Mouse (Mus musculus) heart, embryonic 11.5 days (tissue): ENCODE data around the gene Anp32e. TPM values are rescaled to one million over a fixed set of nuclear protein-coding genes. Genes with fewer than 3 reads are reported as not detected.

Experiments
- ATAC-seq: fragments of 200-750 bp; cut with Nextera tagmentation; replicated peaks from 2 replicates; pipeline ENCODE4 v1.8.0; 2017; ENCODE audit warnings: moderate library complexity; ENCODE audit not compliant: insufficient number of reproducible peaks, low FRiP score, low TSS enrichment
- H3K27ac ChIP-seq: fragments of 300-500 bp; sonication (generic); 2 replicates; pipeline ENCODE4 v1.5.1; 2014; ENCODE audit warnings: mild to moderate bottlenecking, low read depth, low read length
- H3K27me3 ChIP-seq: fragments of 300-500 bp; sonication (generic); 2 replicates; pipeline ENCODE4 v1.6.1; 2014; ENCODE audit warnings: mild to moderate bottlenecking, low read length, mixed read lengths; ENCODE audit not compliant: control insufficient read depth, insufficient read depth
- H3K36me3 ChIP-seq: fragments of 300-500 bp; sonication (generic); 2 replicates; pipeline ENCODE4 v1.6.1; 2014; ENCODE audit warnings: mild to moderate bottlenecking, low read length, moderate library complexity, mixed read lengths; ENCODE audit not compliant: control insufficient read depth, insufficient read depth
- H3K4me1 ChIP-seq: fragments of 300-500 bp; sonication (generic); 2 replicates; pipeline ENCODE4 v1.6.1; 2014; ENCODE audit warnings: low read length; ENCODE audit not compliant: control insufficient read depth, insufficient read depth
- H3K4me2 ChIP-seq: fragments of 300-500 bp; sonication (generic); 2 replicates; pipeline ENCODE4 v1.6.1; 2014; ENCODE audit warnings: mild to moderate bottlenecking, moderate library complexity
- H3K4me3 ChIP-seq: fragments of 300-500 bp; sonication (generic); 2 replicates; pipeline ENCODE4 v1.5.1; 2014; ENCODE audit warnings: low read depth, low read length
- H3K9ac ChIP-seq: fragments of 300-500 bp; sonication (generic); 2 replicates; pipeline ENCODE4 v1.6.1; 2014; ENCODE audit warnings: mild to moderate bottlenecking, low read depth, low read length, moderate library complexity
- H3K9me3 ChIP-seq: fragments of 300-500 bp; sonication (generic); replicated peaks from 2 replicates; pipeline ENCODE4 v1.6.1; 2016; ENCODE audit warnings: low read length; ENCODE audit not compliant: control insufficient read depth
- WGBS: fragments of 180-500 bp; shearing (Covaris S2); extraction: QIAGEN DNeasy Blood & Tissue Kit; methylation state at CpG from one replicate; pipeline ENCODE4 v1.1.7; 2014; ENCODE audit not compliant: insufficient replicate concordance; 5-methylcytosine and 5-hydroxymethylcytosine counted together
- polyA plus RNA-seq: library from polyadenylated mRNA; unstranded; fragments of >200 nt; fragmentation: Nextera tagmentation; extraction: Ambion mirVana; gene quantifications from 2 replicates; pipeline ENCODE4 v1.2.1, GENCODE M21; 2014

Gene Anp32e
- polyA plus RNA-seq, 1 experiment from 2014 or later = 71.0 TPM

- Histone ChIP-seq H3K27ac (0 out of 2 replicates have a peak overlapping the region, but pooled peaks have one; percentile 41), H3K9me3 (no peaks in the 10 kb centered on the region), H3K36me3 (no peaks in the 10 kb centered on the region), H3K4me1 (peaks cover 35% of the 10 kb centered on the region), H3K9ac (peak overlapping the region; percentile 39), H3K4me2 (peak overlapping the region; percentile 90), H3K4me3 (0 out of 2 replicates have a peak overlapping the region, but pooled peaks have one; percentile 2), H3K27me3 (no peaks in the 10 kb centered on the region)
- no peak for ATAC-seq
These were observed 26.7 kb upstream of the Anp32e start for GRCm38 (mm10) chr3:95902373-95902625.

GRCm38 (mm10) chr3:95902643-95903042 lies 26.4 kb upstream of the Anp32e start:
- Histone ChIP-seq H3K4me2 (peak overlapping the region; percentile 90), H3K9me3 (no peaks in the 10 kb centered on the region), H3K9ac (peak overlapping the region; percentile 39), H3K36me3 (no peaks in the 10 kb centered on the region), H3K4me1 (peaks cover 35% of the 10 kb centered on the region), H3K4me3 (no peak overlapping the region; the same call in 1 of the 2 replicates), H3K27ac (0 out of 2 replicates have a peak overlapping the region, but pooled peaks have one; percentile 41), H3K27me3 (no peaks in the 10 kb centered on the region)
- ATAC-seq = no peak
- WGBS = 37% methylated on average over 6 of the region's 6 CpGs

GRCm38 (mm10) chr3:95903753-95904502 lies 25.1 kb upstream of the Anp32e start:
- no peaks in the 10 kb centered on the region for H3K36me3 ChIP-seq
- peak overlapping the region; percentile 48 for H3K4me3 ChIP-seq
- peak overlapping the region; percentile 72 for H3K9ac ChIP-seq
- H3K27ac ChIP-seq = peak overlapping the region; percentile 69
- WGBS = 2% methylated on average over 15 of the region's 15 CpGs
- peak overlapping the region; percentile 90 for H3K4me2 ChIP-seq
- ATAC-seq = no peak
- H3K27me3 ChIP-seq = no peaks in the 10 kb centered on the region
- H3K4me1 ChIP-seq = peaks cover 35% of the 10 kb centered on the region
- H3K9me3 ChIP-seq = no peaks in the 10 kb centered on the region

DNA sequence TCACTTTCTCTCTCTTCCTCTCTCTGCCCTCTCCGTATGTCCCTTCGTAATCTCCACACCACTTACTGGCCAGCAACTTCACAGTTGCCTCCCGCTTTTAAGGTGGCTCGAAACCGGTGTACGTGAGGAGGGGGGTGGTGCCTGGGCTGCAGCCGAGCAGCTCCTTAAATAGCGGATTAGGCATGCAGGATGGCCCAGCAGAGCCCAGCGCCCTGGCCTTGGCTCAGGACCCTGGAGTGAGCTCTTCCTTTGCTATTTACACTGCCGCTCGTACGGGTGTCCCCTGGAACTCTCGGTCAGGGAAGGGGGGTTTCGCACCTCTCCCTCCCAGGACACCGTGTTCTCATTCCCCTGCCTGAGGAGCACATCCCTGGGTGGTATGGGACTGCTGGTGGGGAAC lies 24.5 kb upstream of the Anp32e start, which contains the start of gene Car14:
Gene Car14, minus strand, starts transcription at position 124 of the 400 bp plus-strand sequence.
- H3K4me2 ChIP-seq = peak within 1 kb of the TSS; percentile 90
- peak; percentile 44; the same call in 1 of the 2 replicates for ATAC-seq
- no peaks in the 10 kb centered on the region for H3K9me3 ChIP-seq
- peak within 1 kb of the TSS; percentile 69 for H3K27ac ChIP-seq
- peak within 1 kb of the TSS; percentile 72 for H3K9ac ChIP-seq
- H3K4me1 ChIP-seq = peaks cover 35% of the 10 kb centered on the region
- H3K27me3 ChIP-seq = no peaks in the 10 kb centered on the region
- 2% methylated on average over 15 of the region's 15 CpGs for WGBS
- no peaks in the 10 kb centered on the region for H3K36me3 ChIP-seq
- H3K4me3 ChIP-seq = peak within 1 kb of the TSS; percentile 48

DNA sequence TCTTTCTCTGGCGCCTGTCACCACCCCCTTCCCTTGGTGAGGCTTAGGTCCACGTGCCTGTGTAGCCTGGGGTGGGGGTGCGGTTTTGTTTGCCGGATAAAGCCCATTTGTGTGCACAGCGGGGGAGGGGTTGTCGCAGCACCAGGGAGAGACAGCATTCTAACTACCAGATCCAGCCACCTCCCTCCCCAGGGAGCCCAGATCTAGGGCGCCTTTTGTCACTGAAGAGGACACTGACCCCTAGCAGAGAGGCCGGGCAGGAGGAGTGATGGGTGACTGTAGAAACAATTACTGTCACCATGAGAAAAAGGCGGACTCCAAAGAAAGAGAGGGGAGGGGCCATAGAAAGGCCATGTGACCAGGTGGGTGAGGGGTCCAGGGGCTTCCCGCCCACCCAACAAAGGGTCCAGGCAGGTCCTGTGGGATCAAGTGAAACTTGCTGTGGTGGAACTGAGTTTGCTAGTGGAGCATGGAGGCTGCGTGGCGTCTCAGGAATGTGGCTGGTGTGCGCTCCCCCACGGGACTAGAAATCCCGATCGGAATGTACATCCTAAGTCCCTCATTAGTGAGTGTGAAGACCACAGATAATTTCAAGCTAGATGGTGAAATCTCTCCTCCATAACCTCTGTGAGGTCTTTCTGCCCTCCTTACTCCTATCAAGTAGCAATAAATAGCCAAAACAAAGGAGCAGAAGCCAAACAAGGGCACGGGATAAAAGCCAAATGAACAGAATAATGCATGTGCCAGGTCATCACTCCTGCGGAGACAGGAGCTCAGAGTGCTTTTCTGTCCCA lies 23.7 kb upstream of the Anp32e start:
- Histone ChIP-seq H3K27ac (peak overlapping the region; percentile 69), H3K4me1 (peaks cover 35% of the 10 kb centered on the region), H3K4me2 (peak overlapping the region; percentile 90), H3K9me3 (no peaks in the 10 kb centered on the region), H3K9ac (peak overlapping the region; percentile 72), H3K36me3 (no peaks in the 10 kb centered on the region), H3K4me3 (peak overlapping the region; percentile 48), H3K27me3 (no peaks in the 10 kb centered on the region)
- ATAC-seq = peak; percentile 40
- WGBS = under 1% methylated on average over 18 of the region's 18 CpGs

DNA sequence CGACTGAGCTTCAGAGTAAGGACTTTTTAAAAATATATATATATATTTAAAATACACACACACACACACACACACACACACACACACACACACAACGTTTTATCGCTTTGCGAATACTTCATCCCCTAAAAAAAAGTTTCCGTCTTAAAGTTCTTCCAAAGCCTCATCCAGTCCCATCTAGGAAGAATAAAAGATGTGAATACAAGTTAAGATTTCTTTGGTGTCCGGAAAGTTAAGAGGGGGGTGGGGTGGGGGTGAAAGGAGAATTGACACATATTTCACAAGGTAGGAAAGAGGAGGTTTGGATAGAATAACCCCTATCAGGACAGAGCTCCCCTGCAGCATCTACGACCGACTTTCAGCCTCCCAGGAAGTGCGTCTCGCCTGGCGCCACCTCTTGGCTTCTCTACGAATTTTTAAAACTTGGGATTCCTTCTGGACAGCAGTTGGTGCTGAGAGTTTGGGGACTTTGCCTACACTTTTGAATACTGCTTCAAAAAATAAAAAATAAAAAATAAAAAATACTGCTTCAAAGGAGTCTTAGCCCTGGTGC lies 23.0 kb upstream of the Anp32e start:
- no peaks in the 10 kb centered on the region for H3K9me3 ChIP-seq
- no peaks in the 10 kb centered on the region for H3K27me3 ChIP-seq
- H3K4me1 ChIP-seq = peaks cover 35% of the 10 kb centered on the region
- no peaks in the 10 kb centered on the region for H3K36me3 ChIP-seq
- H3K27ac ChIP-seq = no peak overlapping the region
- H3K4me3 ChIP-seq = peak overlapping the region; percentile 48
- no peak for ATAC-seq
- WGBS = under 1% methylated on average over 12 of the region's 12 CpGs
- H3K4me2 ChIP-seq = peak overlapping the region; percentile 90
- H3K9ac ChIP-seq = no peak overlapping the region

DNA sequence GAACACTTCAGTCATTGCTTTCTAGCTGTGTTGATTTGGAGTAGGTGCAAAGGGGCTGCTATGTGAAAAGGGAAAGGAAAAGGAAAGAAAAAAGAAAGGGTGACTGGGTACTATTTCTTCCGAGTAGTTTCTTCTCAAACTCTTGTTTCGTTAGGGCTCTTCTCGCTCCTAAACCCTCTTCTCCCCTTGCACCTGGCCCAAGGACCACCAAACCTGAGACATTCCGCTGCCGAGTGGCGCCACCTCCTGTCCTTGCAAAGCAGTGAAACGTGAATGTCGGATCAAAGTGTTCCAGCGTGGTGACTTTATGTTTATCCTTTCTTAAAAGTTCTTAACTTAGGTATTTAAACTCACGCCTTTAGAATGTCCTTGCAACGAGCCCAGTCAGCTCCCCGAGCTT lies 22.2 kb upstream of the Anp32e start:
- WGBS = under 1% methylated on average over 12 of the region's 12 CpGs
- no peaks in the 10 kb centered on the region for H3K27me3 ChIP-seq
- peaks cover 34% of the 10 kb centered on the region for H3K4me1 ChIP-seq
- H3K4me3 ChIP-seq = peak overlapping the region; percentile 32
- no peak for ATAC-seq
- H3K36me3 ChIP-seq = no peaks in the 10 kb centered on the region
- no peak overlapping the region for H3K9ac ChIP-seq
- H3K4me2 ChIP-seq = peak overlapping the region; percentile 90
- no peaks in the 10 kb centered on the region for H3K9me3 ChIP-seq
- H3K27ac ChIP-seq = no peak overlapping the region

DNA sequence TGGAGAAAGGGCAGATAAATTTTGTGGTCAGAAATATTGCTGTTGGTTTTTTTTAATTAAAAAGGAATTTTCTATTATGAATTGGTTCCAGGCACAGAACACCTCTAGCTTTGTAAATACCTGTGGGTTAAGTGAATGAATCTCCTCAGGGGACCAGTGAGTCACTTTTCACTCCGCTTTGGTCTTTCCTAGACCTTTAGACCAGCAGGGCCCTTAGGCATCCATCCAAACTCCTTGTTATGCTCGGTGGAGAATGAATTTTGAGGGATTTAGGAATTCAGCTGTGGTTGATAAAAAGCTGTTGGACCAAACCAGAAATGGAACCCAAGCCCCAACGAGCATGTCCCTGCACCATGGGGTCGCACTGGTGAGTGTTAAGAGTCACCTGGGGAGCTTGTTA lies 21.4 kb upstream of the Anp32e start:
- ATAC-seq = no peak
- H3K4me1 ChIP-seq = peaks cover 27% of the 10 kb centered on the region
- 40% methylated on average over 4 of the region's 4 CpGs for WGBS
- H3K4me2 ChIP-seq = no peak overlapping the region
- H3K36me3 ChIP-seq = no peaks in the 10 kb centered on the region
- no peak overlapping the region for H3K27ac ChIP-seq
- no peak overlapping the region for H3K9ac ChIP-seq
- no peak overlapping the region for H3K4me3 ChIP-seq
- H3K9me3 ChIP-seq = no peaks in the 10 kb centered on the region
- no peaks in the 10 kb centered on the region for H3K27me3 ChIP-seq
